Mouse (Mus musculus): ENCODE data around the gene Prkd2.

- TF ChIP-seq POLR2A (IDR thresholded peaks at IDR 0.05; ENCODE audit: control insufficient read depth, extremely low read depth, insufficient read depth, low read length, poor library complexity), result no peak
- no peak for TF ChIP-seq CTCF (IDR thresholded peaks at IDR 0.05; ENCODE audit: borderline replicate concordance, control insufficient read depth, extremely low read depth, insufficient read depth, low read length, poor library complexity)
Measured at GRCm38 (mm10) chr7:16915461-16916340, 73.0 kb downstream of the Prkd2 start.
